Mouse (Mus musculus) heart, embryonic 12.5 days (tissue): ENCODE results near the gene Zbtb43. TPM values are rescaled to one million over a fixed set of nuclear protein-coding genes. Genes with fewer than 3 reads are reported as not detected.
A peak's percentile ranks its signal among the peaks of the same experiment; 100 is the strongest.

Source experiments
- ATAC-seq: fragments of 200-750 bp; cut with Nextera tagmentation; 2 replicates; pipeline ENCODE4 v1.8.0; 2017; ENCODE audit warnings: moderate TSS enrichment, moderate library complexity; ENCODE audit not compliant: insufficient number of reproducible peaks, low FRiP score
- H3K27ac ChIP-seq: fragments of 300-500 bp; sonication (generic); 2 replicates; pipeline ENCODE4 v1.5.1; 2016; ENCODE audit warnings: mild to moderate bottlenecking, moderate library complexity; ENCODE audit not compliant: poor library complexity, severe bottlenecking
- H3K27me3 ChIP-seq: fragments of 300-500 bp; sonication (generic); replicated peaks from 2 replicates; pipeline ENCODE4 v1.6.1; 2016; ENCODE audit warnings: mild to moderate bottlenecking, moderate library complexity
- H3K36me3 ChIP-seq: fragments of 300-500 bp; sonication (generic); 2 replicates; pipeline ENCODE4 v1.6.1; 2016; ENCODE audit warnings: mild to moderate bottlenecking, moderate library complexity
- H3K4me1 ChIP-seq: fragments of 300-500 bp; sonication (generic); replicated peaks from 2 replicates; pipeline ENCODE4 v1.6.1; 2016; ENCODE audit warnings: mild to moderate bottlenecking
- H3K4me2 ChIP-seq: fragments of 300-500 bp; sonication (generic); 2 replicates; pipeline ENCODE4 v1.6.1; 2016; ENCODE audit warnings: mild to moderate bottlenecking, moderate library complexity
- H3K4me3 ChIP-seq: fragments of 300-500 bp; sonication (generic); 2 replicates; pipeline ENCODE4 v1.5.1; 2016; ENCODE audit warnings: mild to moderate bottlenecking
- H3K9ac ChIP-seq: fragments of 300-500 bp; sonication (generic); 2 replicates; pipeline ENCODE4 v1.6.1; 2016; ENCODE audit warnings: mild to moderate bottlenecking, moderate library complexity
- H3K9me3 ChIP-seq: fragments of 300-500 bp; sonication (generic); replicated peaks from 2 replicates; pipeline ENCODE4 v1.6.1; 2016; ENCODE audit warnings: mild to moderate bottlenecking, moderate library complexity
- WGBS: fragments of 180-500 bp; shearing (Covaris S2); methylation state at CpG from one replicate; pipeline ENCODE4 v1.1.7; 2016; 5-methylcytosine and 5-hydroxymethylcytosine counted together
- polyA plus RNA-seq: library from polyadenylated mRNA; unstranded; fragments of >200 nt; fragmentation: Nextera tagmentation; extraction: Ambion mirVana; gene quantifications from 2 replicates; pipeline ENCODE4 v1.2.1, GENCODE M21; 2016

Zbtb43 gene
- polyA plus RNA-seq, 1 experiment from 2014 or later = 13.6 TPM

- H3K4me1 ChIP-seq = peaks cover 54% of the 10 kb centered on the region
- H3K9me3 ChIP-seq = no peaks in the 10 kb centered on the region
- WGBS = 35% methylated on average over 4 of the region's 4 CpGs
- no peak overlapping the region for H3K9ac ChIP-seq
- no peaks in the 10 kb centered on the region for H3K36me3 ChIP-seq
- no peak overlapping the region for H3K4me3 ChIP-seq
- no peak for ATAC-seq
- no peak overlapping the region for H3K27ac ChIP-seq
- no peak overlapping the region for H3K4me2 ChIP-seq
- no peaks in the 10 kb centered on the region for H3K27me3 ChIP-seq
Observed at GRCm38 (mm10) chr2:33440893-33441292, 27.5 kb downstream of the Zbtb43 start.

GRCm38 (mm10) chr2:33439980-33440670 lies 28.2 kb downstream of the Zbtb43 start:
- Histone ChIP-seq H3K27me3 (no peaks in the 10 kb centered on the region), H3K4me1 (peaks cover 58% of the 10 kb centered on the region), H3K4me3 (no peak overlapping the region), H3K36me3 (no peaks in the 10 kb centered on the region), H3K27ac (no peak overlapping the region), H3K9ac (no peak overlapping the region), H3K4me2 (no peak overlapping the region), H3K9me3 (no peaks in the 10 kb centered on the region)
- ATAC-seq = no peak
- WGBS = 21% methylated on average over 9 of the region's 9 CpGs

GRCm38 (mm10) chr2:33439471-33439881 lies 28.9 kb downstream of the Zbtb43 start:
- H3K27ac ChIP-seq = no peak overlapping the region
- no peak overlapping the region for H3K9ac ChIP-seq
- H3K36me3 ChIP-seq = no peaks in the 10 kb centered on the region
- ATAC-seq = no peak
- 26% methylated on average over 8 of the region's 8 CpGs for WGBS
- H3K4me3 ChIP-seq = no peak overlapping the region
- no peaks in the 10 kb centered on the region for H3K27me3 ChIP-seq
- peaks cover 53% of the 10 kb centered on the region for H3K4me1 ChIP-seq
- H3K9me3 ChIP-seq = no peaks in the 10 kb centered on the region
- H3K4me2 ChIP-seq = no peak overlapping the region

- H3K27ac ChIP-seq = no peak overlapping the region
- H3K9ac ChIP-seq = 0 out of 2 replicates have a peak overlapping the region, but pooled peaks have one; percentile 26
- H3K27me3 ChIP-seq = no peaks in the 10 kb centered on the region
- no peak overlapping the region for H3K4me3 ChIP-seq
- no peaks in the 10 kb centered on the region for H3K9me3 ChIP-seq
- H3K4me2 ChIP-seq = no peak overlapping the region
- peaks cover 46% of the 10 kb centered on the region for H3K4me1 ChIP-seq
- 30% methylated on average over 2 of the region's 2 CpGs for WGBS
- ATAC-seq = no peak
- no peaks in the 10 kb centered on the region for H3K36me3 ChIP-seq
Observed at GRCm38 (mm10) chr2:33438377-33438776, 30.0 kb downstream of the Zbtb43 start.

- 56% methylated on average over 11 of the region's 11 CpGs for WGBS
- Histone ChIP-seq H3K4me2 (no peak overlapping the region), H3K9me3 (no peaks in the 10 kb centered on the region), H3K9ac (no peak overlapping the region), H3K4me3 (no peak overlapping the region), H3K27me3 (no peaks in the 10 kb centered on the region), H3K36me3 (no peaks in the 10 kb centered on the region), H3K27ac (no peak overlapping the region), H3K4me1 (peaks cover 39% of the 10 kb centered on the region)
- no peak for ATAC-seq
Observed at GRCm38 (mm10) chr2:33437184-33437583, 31.2 kb downstream of the Zbtb43 start.

- ATAC-seq = no peak
- Histone ChIP-seq H3K27ac (no peak overlapping the region), H3K4me1 (peaks cover 39% of the 10 kb centered on the region), H3K27me3 (no peaks in the 10 kb centered on the region), H3K4me3 (peak overlapping the region; percentile 26), H3K36me3 (no peaks in the 10 kb centered on the region), H3K4me2 (peak overlapping the region; percentile 63), H3K9ac (peak overlapping the region; percentile 57), H3K9me3 (no peaks in the 10 kb centered on the region)
- 5% methylated on average over 16 of the region's 16 CpGs for WGBS
Observed at GRCm38 (mm10) chr2:33436035-33436580, 32.3 kb downstream of the Zbtb43 start.

GRCm38 (mm10) chr2:33435036-33435650 lies 33.2 kb downstream of the Zbtb43 start:
- 55% methylated on average over 8 of the region's 8 CpGs for WGBS
- Histone ChIP-seq H3K4me2 (no peak overlapping the region), H3K4me3 (no peak overlapping the region), H3K9me3 (no peaks in the 10 kb centered on the region), H3K36me3 (no peaks in the 10 kb centered on the region), H3K4me1 (peaks cover 38% of the 10 kb centered on the region), H3K9ac (no peak overlapping the region), H3K27ac (no peak overlapping the region), H3K27me3 (no peaks in the 10 kb centered on the region)
- ATAC-seq = no peak

- Histone ChIP-seq H3K27ac (no peak overlapping the region), H3K36me3 (no peaks in the 10 kb centered on the region), H3K4me2 (no peak overlapping the region), H3K9ac (no peak overlapping the region), H3K9me3 (no peaks in the 10 kb centered on the region), H3K27me3 (no peaks in the 10 kb centered on the region), H3K4me1 (peaks cover 36% of the 10 kb centered on the region), H3K4me3 (no peak overlapping the region)
- no peak for ATAC-seq
- WGBS = 56% methylated on average over 5 of the region's 5 CpGs
Observed at GRCm38 (mm10) chr2:33432877-33433276, 35.5 kb downstream of the Zbtb43 start.

- H3K4me1 ChIP-seq = peaks cover 25% of the 10 kb centered on the region
- peak; percentile 73 for ATAC-seq
- H3K36me3 ChIP-seq = peaks cover 11% of the 10 kb centered on the region
- peak within 1 kb of the TSS; percentile 69 for H3K27ac ChIP-seq
- WGBS = under 1% methylated on average over 83 of the region's 102 CpGs
- peak within 1 kb of the TSS; percentile 84 for H3K4me2 ChIP-seq
- no peaks in the 10 kb centered on the region for H3K9me3 ChIP-seq
- peak within 1 kb of the TSS; percentile 93 for H3K9ac ChIP-seq
- no peaks in the 10 kb centered on the region for H3K27me3 ChIP-seq
- H3K4me3 ChIP-seq = peak within 1 kb of the TSS; percentile 93
Observed at GRCm38 (mm10) chr2:33430771-33431699, 37.3 kb downstream of the Zbtb43 start, which contains the start of gene Zbtb34. Zbtb34 (minus strand) TSS chr2:33431324.

GRCm38 (mm10) chr2:33430081-33430770 lies 38.1 kb downstream of the Zbtb43 start:
- Histone ChIP-seq H3K9me3 (no peaks in the 10 kb centered on the region), H3K27me3 (no peaks in the 10 kb centered on the region), H3K4me1 (peaks cover 20% of the 10 kb centered on the region), H3K27ac (peak overlapping the region; percentile 69), H3K4me3 (peak overlapping the region; percentile 93), H3K36me3 (peaks cover 14% of the 10 kb centered on the region), H3K4me2 (peak overlapping the region; percentile 84), H3K9ac (peak overlapping the region; percentile 93)
- no peak; the same call in 1 of the 2 replicates for ATAC-seq
- WGBS = 9% methylated on average over 13 of the region's 13 CpGs
